Comparison of ENCODE assay signal across 7 mouse cellular contexts in the genomic region with DNA sequence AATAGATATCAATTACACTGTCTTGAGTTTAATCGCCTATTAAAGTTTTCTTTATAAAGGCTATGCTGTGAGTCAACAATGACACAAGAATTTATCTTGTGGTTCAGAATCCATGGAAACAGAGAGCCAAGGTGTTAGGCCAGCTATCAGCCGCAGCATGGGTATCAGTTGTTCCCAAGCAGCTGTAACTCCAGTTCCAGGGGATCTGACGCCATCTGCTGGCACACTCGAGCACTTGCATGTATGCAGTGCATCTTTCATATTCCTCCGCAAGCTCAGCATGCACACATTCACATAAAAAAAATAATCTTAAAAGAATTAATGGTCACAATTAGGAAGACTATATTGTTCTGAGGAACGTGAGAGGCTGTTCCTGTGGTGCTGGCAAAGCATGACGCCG. TPM values are rescaled to one million over a fixed set of nuclear protein-coding genes. Genes with fewer than 3 reads are reported as not detected.
A peak's percentile ranks its signal among the peaks of the same experiment; 100 is the strongest.
DNase-seq lines count a peak whose midpoint lies in the region; ATAC-seq and TF ChIP-seq lines count a peak whose summit lies in the region.

No protein-coding gene starts in this region.

- CTCF ChIA-PET in Patski (lab: Charles Lee): interaction anchor here (0.7 to 2.0 kb wide), 5 partner anchors 9 to 476 kb away, joined by 3 to 6 read pairs (median 3); no protein-coding TSS in a partner anchor

- H3K4me1 ChIP-seq in liver, embryonic 12.5 days: no peaks in the 10 kb centered on the region

- 35% methylated on average over 8 of the region's 8 CpGs for WGBS in liver, embryonic 12.5 days (ENCODE audit: insufficient replicate concordance)

- in situ Hi-C loops in Patski (cut with MboI; ENCODE audit: low pct_unique_long_range_greater_than_20kb): loop anchor here (5.0 kb wide), 1 partner anchor 482 kb away; no protein-coding TSS in a partner anchor

- H3K27me3 ChIP-seq in liver, embryonic 12.5 days (replicated peaks): no peaks in the 10 kb centered on the region; the same call in 1 of the 2 replicates
- H3K27me3 ChIP-seq in Patski: peaks cover 6% of the 10 kb centered on the region

- H3K4me3 ChIP-seq in liver, embryonic 12.5 days: no peak overlapping the region

- DNase-seq in liver: peak; percentile 25
- no peak for DNase-seq in Patski (ENCODE audit: low read depth, low spot score)
- DNase-seq in c-Kit-positive CD71-positive TER-119-negative erythroid progenitor cells, embryonic 14.5 days (ENCODE audit: low read depth): peak; percentile 6
- peak; percentile 45 for DNase-seq in forelimb bud, embryonic 11.5 days (ENCODE audit: low read depth, low spot score)
- DNase-seq in lung, postnatal 14 days: peak; percentile 44
- no peak for DNase-seq in ovary, postnatal 10 days (ENCODE audit: low spot score)

- POLR2A ChIA-PET in Patski (lab: Charles Lee): interaction anchor here (0.6 to 0.7 kb wide), 2 partner anchors 117 to 396 kb away, joined by 3 read pairs; no protein-coding TSS in a partner anchor

- ATAC-seq in liver, embryonic 12.5 days: no peak
- no peak for ATAC-seq in Patski

- H3K9ac ChIP-seq in liver, embryonic 12.5 days: no peak overlapping the region

- no peaks in the 10 kb centered on the region for H3K36me3 ChIP-seq in liver, embryonic 12.5 days

- peak; percentile 85 for TF ChIP-seq CTCF in Patski (IDR thresholded peaks at IDR 0.05)

- H3K9me3 ChIP-seq in liver, embryonic 12.5 days (replicated peaks): no peaks in the 10 kb centered on the region

- no peak overlapping the region for H3K27ac ChIP-seq in liver, embryonic 12.5 days

- H3K4me2 ChIP-seq in liver, embryonic 12.5 days: no peak overlapping the region

RNA-seq across cellular contexts. Expression of a gene that starts 45.5 kb away (rescaled TPM):
- polyA plus RNA-seq in liver, embryonic 12.5 days (2016; fragmentation: Nextera tagmentation; extraction: Ambion mirVana): not detected in 2 replicates
- 2.8 TPM for polyA plus RNA-seq in Patski (2021)

Comparison
In these comparisons a context has a peak if more than half of its experiments do, and no peak if none do; other contexts are left out.
1. DNase-seq: peak in liver (single experiment), c-Kit-positive CD71-positive TER-119-negative erythroid progenitor cells, embryonic 14.5 days (single experiment), forelimb bud, embryonic 11.5 days (single experiment) and lung, postnatal 14 days (single experiment); none in Patski (single experiment) and ovary, postnatal 10 days (single experiment).